Mouse (Mus musculus): Measurements from ENCODE around the gene Taf12. TPM values are rescaled to one million over a fixed set of nuclear protein-coding genes. Genes with fewer than 3 reads are reported as not detected.
"Not testable (repeated sequence)": the region's sequence is repeated elsewhere in the genome, so short reads cannot be mapped to it uniquely, and the experiment has no call there.

Gene Taf12
- total RNA-seq, 2 experiments from 2014 or later: 26.3 to 37.4 TPM

DNA sequence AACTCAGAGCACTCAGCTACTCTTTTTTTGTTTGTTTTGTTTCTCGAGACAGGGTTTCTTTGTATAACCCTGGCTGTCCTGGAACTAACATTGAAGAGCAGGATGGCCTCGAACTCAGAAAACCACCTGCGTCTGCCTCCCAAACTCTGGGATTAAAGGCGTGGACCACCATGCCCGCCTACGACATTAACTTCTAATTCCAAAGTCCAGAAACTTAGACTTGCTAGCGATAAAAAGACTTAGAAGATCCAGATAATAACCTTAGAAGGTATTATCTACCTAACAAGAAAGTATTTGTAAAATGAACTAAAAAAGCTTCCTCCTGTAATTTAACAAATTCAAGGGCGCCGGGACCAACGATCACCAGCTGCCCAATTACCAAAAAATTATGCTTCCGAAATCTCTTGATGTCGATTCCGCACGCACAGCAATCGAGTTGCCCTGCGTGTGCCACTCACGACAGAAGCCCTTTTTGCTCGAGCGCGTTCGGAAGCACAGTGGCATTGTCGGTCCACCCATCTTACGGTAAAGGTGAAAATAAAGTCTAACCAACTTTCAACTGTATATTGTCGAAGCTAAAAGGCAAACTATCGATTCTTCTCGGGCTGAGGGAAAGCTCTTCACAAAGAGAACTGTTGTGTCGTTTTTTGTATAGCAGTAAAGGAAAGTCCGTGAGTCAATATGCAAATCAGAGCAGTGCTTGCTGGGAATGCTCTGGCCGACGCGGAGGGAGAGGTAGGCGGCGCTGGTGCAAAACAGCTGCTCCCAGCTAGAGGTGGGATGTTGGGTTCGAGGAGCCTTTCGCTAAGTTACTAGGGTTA, 4.2 kb upstream of the Taf12 start:
- peak; percentile 87 for DNase-seq

DNA sequence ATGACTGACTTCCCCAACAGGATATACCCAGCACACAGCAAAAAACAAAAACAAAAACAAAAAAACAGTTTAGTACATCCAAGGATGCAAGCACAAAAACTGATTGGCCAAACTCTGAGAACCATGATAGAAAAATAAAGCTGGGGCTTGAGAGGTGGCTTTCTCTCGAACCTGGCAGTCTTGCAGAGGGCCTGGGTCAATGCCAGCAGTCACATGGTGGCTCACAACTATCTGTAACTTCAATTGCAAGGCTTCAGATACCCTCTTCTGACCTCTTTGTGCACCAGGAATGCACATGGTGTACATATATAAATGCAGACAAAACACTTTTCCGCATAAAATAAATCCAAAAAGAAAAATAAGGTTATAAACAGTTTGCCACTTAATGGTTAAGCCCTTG, 1.0 kb upstream of the Taf12 start:
- no peak for DNase-seq

DNA sequence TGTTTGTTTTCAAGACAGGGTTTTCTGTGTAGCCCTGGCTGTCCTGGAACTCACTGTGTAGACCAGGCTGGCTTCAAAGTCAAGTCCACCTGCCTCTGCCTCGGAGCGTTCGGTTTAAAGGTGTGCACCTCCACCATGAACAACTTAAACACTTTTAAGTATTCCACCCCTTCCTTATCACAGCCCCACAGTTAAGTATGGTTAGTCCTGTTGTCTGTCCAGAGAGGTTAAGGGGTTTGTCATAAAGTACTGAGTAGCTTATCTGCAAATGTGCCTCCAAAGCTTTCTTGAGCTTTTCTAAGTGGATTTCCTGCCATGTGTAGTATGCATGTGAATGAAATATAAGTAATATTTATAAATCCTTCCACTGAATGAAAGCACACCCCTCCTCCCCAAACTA, 1.8 kb downstream of the Taf12 start:
- DNase-seq: no peak

DNA sequence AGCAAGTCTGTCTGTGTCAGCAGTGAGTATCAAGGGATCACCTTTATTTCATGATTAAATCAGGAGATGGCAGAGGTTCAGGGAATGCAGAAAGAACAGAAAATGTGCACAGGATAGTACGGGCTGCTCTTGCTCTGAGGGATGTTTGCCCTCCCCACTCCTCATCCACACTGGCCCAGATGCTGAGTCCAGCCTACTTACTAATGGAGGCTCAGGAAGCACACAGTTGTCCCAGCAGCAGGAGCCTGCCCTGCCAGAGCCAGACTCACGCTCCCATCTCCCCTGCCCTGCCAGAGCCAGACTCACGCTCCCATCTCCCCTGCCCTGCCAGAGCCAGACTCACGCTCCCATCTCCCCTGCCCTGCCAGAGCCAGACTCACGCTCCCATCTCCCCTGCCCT, 14.7 kb downstream of the Taf12 start:
- DNase-seq: not testable (repeated sequence)

DNA sequence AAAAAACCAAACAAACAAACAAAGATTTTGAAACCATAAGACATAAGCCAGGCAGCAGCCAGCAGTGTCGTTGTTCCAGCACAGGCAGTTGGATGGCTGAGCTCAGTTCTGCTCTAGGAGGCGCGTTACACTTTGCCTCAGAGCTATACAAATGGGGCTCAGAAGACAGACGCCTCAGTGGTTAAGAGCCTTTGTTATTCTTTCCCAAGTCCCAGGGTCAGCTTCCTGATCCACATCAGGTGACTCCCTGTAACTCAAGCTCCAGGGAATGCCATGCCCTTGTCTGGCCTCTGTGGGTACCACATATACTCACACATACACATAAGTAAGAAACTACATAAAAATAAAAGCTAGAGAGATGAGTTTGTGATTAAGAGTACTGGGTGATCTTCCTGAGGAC, 16.9 kb downstream of the Taf12 start:
- DNase-seq: no peak

DNA sequence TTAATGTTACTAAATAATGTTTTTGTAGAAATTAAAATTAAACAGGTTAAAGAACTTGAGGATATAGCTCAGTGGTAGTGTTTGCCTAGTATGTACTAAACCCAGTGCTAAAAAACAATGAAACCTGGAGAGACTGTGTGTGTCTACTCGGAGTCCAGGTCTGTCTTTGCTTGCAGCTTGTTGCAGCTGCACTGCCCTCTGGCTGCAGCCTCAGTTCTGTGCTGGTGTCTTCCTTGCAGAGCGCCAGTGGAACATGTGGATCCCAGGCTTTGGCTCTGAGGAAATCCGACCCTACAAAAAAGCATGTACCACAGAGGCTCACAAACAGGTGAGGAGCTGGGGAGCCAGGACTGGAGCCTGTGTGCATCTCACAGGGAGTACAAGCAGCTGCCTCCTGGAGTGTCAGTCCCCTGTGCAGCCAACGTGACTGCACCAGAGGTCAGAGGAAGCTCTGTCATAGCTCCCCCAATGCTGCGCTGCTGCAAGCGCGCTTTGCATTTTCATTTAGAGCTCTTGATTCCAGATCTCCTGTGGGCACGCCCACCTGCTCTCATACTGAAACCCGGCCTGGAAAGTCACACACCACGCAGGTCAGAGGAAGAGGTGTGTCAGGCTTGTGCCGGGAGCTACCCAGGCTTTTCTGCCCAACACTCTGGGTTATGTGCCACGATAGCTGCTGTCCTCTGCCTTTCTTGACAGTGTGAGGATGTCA, 17.6 kb downstream of the Taf12 start:
- no peak for DNase-seq

DNA sequence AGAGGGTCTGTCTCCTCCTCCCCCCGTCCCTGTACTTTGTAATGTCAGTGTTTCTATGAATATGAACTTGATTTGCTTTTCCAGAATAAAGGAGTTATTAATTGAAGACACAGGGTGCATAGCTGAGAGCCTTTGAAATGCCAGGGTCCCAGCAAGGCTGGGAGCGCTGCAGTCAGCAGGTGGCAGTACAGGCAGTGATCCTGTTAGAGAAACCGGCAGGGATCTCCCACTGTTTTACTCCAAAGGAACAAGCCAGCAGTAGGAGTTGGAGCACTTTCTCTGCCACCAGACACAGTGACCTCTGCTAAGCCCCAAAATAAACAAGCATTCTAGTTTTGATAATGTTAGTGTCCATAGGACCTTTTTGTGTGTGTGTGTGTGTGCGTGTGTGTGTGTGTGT, 18.8 kb downstream of the Taf12 start:
- DNase-seq: peak; percentile 57 to 72

DNA sequence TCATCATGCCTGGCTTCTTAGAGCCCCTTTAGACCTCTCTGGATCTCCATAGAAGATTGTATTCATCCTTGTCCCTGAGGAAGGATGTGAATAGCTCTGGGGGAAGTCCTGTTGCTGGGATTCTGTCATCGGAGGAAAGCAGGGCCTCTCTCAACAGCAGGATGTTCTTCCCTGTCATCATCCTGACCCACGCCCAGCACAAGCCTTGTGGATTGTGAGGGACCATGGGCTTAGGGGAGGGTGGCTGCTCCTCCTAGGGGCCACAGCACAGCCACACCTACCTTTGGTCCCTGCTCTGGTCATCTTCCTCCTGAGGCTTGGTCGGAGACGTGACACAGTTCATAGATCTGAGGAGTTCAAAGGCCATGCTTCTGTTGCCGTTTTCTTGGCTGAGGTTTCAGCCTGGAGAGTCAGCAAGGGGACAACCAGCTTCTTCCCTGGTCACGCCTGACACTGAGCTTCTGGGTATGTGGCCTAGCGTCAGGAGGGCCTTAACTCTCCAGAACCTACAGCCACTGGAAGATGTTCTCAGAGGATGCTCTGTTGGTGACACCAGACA, 19.6 kb downstream of the Taf12 start:
- no peak for DNase-seq

DNA sequence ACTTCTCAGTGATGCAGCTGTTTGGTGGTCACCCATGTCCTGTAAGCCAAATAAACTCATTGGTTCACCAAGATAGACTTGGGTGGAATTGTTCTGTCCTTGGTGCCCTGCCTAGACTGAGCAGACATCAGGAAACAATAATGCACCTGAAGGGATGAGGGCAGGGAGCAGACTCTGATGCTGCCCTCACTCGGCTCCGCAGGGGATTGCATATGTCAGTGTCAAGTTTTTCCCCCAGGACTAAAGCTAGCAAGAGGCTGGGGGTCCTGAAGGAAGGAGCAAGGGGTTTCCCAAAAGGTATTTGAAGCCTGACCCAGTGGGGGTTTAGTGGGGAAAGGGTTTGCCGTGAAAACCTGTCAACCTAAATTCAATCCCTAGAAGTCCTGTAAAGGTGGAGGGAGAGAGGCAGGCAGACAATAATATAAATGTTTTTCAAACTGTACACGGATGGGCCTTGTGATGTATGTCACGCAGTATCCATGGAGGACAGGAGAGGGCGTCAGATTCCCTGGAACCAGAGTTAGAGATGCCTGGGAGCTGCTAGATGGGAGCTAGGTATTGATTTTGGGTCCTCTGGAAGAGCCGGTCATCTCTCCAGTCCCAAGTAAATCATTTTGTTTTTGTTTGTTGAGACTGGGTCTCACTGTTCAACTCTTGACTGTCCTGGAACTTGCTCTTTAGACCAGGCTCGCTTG, 21.7 kb downstream of the Taf12 start:
- DNase-seq: no peak

DNA sequence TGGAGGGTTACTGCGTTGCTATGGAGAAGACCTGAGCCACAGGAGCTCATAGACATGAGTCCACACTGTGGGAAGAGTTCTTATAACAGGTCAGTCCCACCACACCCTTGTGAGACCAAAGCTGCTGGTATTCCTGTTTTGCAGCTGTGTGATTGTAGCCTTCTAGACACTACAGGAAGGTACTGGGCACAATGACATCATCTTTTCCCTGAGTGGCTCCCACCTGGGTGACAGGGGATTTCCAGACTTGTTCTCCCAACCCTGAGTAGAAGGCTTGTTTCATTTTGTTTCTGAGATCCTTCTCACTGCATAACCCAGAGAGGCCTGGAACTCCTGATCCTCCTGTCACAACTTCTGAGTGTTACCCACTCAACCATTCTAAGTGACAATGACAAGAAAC, 25.7 kb downstream of the Taf12 start:
- no peak for DNase-seq

DNA sequence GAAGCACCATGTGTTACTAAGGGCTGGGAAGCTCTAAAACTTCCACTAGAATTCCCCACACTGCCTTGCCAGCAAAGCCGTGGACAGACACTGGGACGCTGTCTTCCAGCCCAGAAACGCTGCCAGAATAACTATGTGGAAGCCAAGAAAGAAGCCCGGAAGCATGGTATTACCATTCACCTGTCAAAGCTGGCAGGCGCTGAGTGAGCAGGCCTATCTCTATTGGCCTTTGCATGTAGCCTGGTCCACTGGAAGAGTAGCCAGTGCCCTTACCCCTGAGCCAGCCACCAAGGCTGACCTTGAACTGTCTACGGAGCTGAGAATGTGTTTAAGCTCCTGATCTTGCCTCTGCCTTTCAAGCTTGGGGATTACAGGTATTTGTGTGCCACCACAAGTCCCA, 27.3 kb downstream of the Taf12 start:
- peak; percentile 38 to 39 for DNase-seq

DNA sequence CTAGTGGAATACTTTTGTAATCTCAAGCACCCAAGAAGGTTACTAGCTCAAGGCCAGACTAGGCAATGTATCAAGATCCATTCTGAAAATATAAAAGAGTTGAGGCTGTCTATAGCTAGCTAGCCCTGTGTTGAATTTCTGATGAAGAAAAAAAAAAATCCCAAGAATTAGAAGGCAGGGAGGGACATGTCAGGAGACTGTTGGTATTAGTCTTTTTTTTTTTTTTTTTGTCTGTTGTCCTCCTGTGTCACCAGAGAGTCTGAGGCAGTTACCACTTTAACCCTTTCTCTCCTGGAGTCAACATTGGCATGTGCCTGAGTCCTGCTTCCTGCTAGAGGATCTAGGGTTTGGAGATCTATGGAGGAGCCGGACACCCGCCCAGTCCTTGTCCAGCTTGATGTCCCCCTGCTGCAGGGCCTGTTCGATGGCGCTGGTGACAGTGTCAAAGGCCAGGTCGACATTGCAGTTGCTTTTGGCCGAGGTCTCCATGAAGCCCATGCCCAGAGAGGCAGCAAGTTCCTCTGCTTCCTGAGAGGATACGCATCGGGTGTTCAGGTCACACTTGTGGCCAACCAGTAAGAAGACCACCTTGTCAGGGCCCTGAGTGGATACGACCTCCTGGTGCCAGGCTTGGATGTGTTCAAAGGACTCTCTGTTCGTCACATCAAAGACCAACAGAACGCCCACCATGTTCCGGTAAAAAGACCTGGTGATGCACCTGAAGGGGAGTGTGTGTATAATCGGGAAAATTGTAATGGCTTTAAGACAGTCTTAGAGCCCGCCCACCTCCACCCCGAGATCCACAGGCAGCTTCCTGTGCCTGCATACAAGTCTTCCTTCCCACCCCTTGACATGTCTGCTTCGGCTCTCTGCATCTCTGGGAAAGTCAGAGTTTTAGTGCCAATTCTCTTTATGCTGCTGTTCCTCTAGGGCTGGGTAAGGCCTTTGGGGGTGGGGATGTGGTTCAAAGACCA, 28.1 kb downstream of the Taf12 start:
- DNase-seq: peak in 1 of 2 experiments; percentile 31

DNA sequence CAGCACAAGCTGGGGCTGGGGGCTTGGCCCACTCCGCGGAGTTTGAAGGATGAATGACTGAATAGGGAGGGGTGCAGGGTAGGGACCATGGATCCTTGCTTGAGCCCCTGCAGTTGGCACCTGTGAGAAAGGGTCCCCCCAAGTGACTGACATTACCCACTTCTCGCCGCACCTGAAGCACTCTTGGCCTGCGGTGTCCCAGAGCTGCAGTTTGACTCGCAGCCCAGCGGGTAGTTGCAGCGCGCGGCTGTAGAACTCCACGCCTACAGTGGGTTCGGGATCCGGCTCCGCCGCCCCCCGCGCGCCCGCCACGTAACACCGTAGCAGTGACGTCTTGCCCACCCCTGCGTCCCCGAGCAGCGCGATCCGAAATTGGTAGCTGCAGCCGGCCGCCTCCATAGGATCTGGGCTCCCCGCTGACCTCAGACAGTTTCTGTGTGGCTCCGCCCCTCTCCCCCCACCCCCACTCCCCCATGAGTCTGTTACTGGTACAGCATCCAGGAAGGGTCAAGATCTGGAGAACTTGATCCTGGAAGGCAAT, 28.8 kb downstream of the Taf12 start, which contains the start of gene Rab42:
TSS of gene Rab42 (minus strand) at position 447 of the 541 bp plus-strand sequence.
- DNase-seq: peak; percentile 55 to 69

DNA sequence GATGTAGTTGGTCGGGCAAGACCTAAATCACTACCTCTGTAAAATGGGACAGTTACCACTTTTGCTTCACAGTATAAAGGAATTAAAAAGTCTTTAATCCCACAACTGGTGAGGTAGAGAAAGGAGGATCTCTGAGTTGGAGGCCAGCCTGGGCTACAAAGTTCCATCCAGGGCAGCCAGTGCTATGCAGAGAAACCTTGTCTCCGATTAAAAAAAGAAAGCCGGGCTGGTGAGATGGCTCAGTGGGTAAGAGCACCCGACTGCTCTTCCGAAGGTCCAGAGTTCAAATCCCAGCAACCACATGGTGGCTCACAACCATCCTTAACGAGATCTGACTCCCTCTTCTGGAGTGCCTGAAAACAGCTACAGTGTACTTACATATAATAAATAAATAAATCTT, 29.3 kb downstream of the Taf12 start:
- not testable (repeated sequence) for DNase-seq

DNA sequence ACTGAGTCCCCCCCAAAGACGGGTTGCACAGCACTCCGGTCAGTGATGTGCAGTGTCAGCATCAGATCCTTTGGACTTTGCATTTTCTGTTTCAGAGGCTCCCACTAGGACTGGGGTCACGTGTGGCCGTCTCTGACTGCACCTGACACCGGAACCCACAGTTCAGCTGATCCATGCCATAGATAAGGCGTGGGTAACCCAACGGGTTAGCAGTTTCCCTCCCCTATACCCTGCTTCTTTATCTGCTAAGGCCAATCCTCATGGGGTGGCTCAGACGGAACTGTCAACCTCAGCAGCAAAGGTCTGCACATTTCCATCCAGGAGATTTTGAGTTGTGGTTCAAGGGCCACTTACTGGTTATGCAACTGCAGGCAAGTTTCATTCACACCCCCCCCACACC, 31.1 kb downstream of the Taf12 start:
- DNase-seq: no peak

DNA sequence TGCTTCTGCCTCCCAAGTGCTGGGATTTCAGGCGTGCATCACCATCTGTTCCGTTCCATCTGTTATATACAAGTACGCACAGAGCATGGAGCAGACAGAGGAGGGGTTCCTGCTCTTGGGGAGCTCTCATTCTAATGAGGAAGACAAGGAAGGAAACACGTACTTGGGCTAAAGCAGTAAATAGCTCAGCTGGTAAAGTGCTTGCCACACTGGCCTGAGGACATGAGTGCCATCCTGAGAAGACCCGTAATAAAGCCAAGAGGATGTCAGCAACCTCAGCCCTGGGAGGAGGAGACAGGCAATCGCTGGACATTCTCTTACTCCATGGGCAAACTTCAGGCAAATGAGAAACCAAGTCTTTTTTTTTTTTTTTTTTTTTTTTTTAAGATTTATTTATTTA, 31.8 kb downstream of the Taf12 start:
- no peak for DNase-seq

DNA sequence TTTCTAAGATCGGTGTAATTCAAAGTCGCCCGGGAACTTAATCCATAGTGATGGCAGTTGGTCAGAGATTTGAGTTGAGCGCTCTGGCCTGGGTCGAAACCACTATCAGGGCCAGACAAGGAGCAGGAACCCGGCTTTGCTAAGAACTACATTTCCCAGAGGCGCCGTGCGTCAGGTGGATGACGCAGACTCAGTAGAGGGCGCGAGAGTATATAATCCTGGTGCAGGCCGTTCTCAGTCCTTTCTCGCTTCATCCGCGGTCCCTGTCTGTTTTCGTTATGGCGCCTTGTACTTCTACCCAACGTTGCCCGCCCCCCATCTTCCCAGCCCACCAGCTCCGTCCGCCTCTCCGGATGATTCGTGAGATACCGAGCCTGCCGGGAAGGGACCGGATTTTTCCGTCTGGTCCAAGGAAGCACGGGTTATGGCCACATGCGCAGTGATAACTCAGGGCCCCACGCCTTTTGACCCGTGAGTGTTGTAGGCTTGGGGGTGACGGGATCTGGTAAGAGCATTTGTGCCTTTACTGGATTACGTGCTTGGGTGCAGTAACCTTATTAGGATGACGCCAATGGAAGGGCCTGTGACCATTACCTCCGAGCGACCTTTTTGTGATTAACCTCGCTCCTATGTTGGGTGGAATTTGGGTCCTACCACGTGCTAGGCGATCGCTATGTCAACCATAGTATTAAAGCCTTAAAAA, 34.4 kb downstream of the Taf12 start:
- DNase-seq: peak; percentile 89 to 91

DNA sequence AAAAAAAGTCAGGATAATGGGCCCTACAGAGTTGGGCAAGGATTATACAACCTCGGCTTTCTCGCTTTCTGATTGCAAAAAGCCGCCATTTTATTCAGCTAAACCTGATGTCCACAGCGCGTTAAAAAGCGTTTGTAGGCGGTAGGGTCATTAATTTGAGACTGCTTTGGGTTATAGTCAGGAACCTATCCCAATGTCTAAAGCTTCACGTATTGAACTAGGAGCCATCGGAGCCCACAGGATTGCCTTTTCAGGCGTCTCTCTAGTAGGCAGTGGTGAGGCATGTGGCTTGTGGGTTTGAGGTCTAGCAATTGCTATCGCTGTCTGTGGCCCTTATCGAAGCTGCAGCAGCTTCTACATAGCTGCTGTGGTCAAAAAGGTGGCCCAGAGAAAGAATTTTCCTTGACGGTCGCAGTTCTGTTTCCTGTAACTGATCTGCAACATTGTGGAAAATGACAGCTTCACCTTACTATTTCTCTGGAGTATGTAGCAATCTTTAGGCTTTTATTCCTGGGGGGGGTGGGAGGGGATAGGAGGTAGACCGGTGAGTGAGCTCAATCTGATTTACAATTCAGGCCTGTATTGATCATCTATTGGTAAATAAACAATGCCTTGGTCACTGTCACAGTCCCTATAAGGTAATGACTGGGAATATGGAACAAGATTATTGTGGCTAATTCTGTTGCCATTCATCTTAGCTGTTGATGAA, 35.1 kb downstream of the Taf12 start:
- peak in 1 of 2 experiments; percentile 26 for DNase-seq

DNA sequence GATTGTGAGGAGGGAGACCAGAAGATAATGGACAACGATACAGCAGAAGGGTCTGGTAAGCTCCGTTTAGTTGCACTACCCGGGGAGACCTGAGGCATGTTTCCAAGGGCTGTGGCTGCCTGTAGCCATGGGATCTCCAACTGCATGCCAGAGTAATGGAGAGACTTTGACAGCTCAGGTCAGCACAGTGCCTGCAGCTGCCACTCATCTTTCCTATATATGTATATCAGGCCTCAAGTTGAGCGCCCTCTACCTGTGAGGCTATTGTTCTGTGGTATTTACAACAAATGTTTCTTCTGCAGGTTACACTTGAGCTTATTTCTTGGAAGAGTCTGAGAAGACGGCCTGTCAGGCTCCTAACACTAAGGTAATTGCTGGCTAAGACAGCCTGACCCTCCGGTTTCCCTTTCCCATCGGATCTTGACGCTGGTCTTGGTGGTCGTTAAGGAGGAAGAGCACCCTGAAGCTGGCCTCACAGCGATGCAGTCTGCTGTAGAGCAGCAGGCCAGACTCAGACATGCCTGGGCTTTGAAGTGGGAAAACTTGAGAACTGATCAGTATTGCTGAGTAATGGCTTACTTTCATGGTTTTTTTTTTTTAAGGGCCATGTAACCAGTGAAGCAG, 35.8 kb downstream of the Taf12 start:
- DNase-seq: peak; percentile 30 to 66

All from adrenal gland, postnatal 36 days (tissue).